Mouse (Mus musculus): ENCODE measurements around the gene Gm20388.

DNA sequence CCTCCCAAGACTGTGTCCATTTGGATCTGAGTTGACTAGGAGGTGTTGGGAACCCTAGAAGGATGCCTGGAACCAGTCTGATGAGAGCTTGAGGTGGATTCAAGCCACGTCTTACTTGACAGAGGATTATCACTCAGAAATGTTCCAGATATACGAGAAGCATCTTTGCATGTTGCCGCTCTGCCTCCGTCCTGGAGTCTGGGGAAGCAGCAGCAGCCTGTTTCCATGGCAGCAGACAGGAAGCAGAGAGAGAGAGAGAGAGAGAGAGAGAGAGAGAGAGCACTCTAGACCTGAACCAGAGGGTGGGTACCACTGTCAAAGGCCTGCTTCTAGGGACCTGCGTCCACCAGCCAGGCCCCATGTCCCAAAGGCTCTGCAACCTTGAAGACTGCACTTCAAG lies 1386.0 kb downstream of the Gm20388 start:
- TF ChIP-seq POLR2A (IDR thresholded peaks at IDR 0.05; ENCODE audit: borderline replicate concordance, insufficient read depth, low read length) (no peak), CTCF (IDR thresholded peaks at IDR 0.05; ENCODE audit: borderline replicate concordance, insufficient read depth, low read depth, low read length) (no peak)
